Mouse (Mus musculus): ENCODE measurements around the gene Ppa2. TPM values are rescaled to one million over a fixed set of nuclear protein-coding genes. Genes with fewer than 3 reads are reported as not detected.

Ppa2 gene
- polyA plus RNA-seq, 1 experiment from 2014 or later, result 141 TPM

DNA sequence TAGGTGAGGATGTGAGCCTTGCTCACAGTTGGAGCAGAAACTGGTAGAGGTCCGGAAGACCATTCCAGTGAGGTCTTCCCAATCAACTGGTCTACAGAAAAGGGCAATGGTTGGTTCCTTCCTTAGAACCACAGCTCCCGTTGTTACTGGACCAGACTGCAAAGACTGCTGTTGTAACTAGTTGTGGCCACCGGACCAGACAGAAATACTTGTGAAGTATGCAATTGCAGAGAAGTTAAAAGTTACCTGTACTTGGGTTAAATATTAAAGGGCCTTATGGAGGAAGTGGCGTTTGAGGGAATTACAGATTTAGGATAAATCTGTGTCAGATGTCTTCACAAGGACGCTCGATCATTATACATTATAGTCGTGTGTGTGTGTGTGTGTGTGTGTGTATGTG is 551 bp upstream of the Ppa2 start:
- no peak for TF ChIP-seq CTCF (IDR thresholded peaks at IDR 0.05; ENCODE audit: low read depth)
- DNase-seq (ENCODE audit: low spot score) (peak; percentile 33), ATAC-seq (replicated peaks; ENCODE audit: low FRiP score, low read depth) (0 out of 2 replicates have a peak, but pooled peaks have one; percentile 2)
- Histone ChIP-seq H3K27ac (0 out of 2 replicates have a peak overlapping the region, but pooled peaks have one; percentile 25), H3K4me3 (replicated peaks; ENCODE audit: low read depth, low read length) (no peak overlapping the region; the same call in 1 of the 2 replicates), H3K9me3 (replicated peaks; ENCODE audit: low read length) (no peaks in the 10 kb centered on the region), H3K36me3 (ENCODE audit: insufficient read depth, low read length) (no peaks in the 10 kb centered on the region), H3K4me1 (replicated peaks; ENCODE audit: insufficient read depth, low read length) (no peaks in the 10 kb centered on the region), H3K9ac (ENCODE audit: low read depth, low read length) (no peak overlapping the region), H3K4me2 (ENCODE audit: low read length) (peak overlapping the region; percentile 73; the same call in 1 of the 2 replicates), H3K27me3 (ENCODE audit: insufficient read depth, low read length) (no peaks in the 10 kb centered on the region)
- WGBS, result 68% methylated on average over 7 of the region's 7 CpGs

DNA sequence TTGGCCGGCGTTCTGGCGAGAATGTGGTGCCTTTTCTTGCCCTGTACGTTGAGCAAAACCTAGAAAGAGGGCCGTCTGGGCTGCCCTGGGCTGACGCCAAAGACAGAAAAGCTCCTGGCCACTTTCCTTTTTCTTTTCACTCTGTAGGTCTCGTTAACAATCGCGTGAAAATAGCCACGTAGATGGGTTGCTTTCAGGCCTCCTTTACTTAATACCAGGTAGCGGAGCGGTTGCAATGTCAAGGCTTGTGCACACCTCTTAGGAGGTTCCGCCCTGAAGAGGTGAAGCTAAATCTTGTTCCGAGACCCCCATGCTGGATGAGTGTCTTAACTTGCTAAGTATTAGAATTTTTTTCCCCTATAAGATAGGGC is 884 bp downstream of the Ppa2 start:
- H3K9ac ChIP-seq (ENCODE audit: low read depth, low read length), result peak overlapping the region; percentile 96
- no peak for TF ChIP-seq CTCF (IDR thresholded peaks at IDR 0.05; ENCODE audit: low read depth)
- DNase-seq (ENCODE audit: low spot score), result no peak
- ATAC-seq (replicated peaks; ENCODE audit: low FRiP score, low read depth), result no peak
- no peaks in the 10 kb centered on the region for H3K9me3 ChIP-seq (replicated peaks; ENCODE audit: low read length)
- WGBS, result 21% methylated on average over 14 of the region's 14 CpGs
- peak overlapping the region; percentile 99 for H3K27ac ChIP-seq
- no peaks in the 10 kb centered on the region for H3K27me3 ChIP-seq (ENCODE audit: insufficient read depth, low read length)
- H3K36me3 ChIP-seq (ENCODE audit: insufficient read depth, low read length), result no peaks in the 10 kb centered on the region
- no peaks in the 10 kb centered on the region for H3K4me1 ChIP-seq (replicated peaks; ENCODE audit: insufficient read depth, low read length)
- peak overlapping the region; percentile 73 for H3K4me3 ChIP-seq (replicated peaks; ENCODE audit: low read depth, low read length)
- peak overlapping the region; percentile 73 for H3K4me2 ChIP-seq (ENCODE audit: low read length)

DNA sequence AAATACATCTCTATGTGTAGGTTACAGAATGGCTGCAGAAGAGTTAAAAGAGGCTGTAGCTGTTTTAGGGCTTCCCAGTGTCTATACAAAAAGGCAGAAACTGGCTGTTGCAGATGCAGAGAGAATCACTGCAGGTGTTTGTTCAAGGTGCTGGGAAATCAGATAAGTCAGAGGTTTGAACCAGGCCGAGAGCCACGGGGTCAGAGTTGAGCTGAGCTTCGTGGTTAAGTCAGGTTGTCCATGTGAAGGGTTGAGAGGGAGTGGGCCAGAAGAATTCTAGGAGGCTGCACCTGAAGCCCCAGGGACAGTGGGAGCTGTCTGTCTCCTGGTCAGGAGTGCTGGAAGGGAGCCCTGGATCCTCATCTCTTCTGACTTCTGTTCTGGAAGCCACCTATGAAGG is 2.4 kb downstream of the Ppa2 start:
- Histone ChIP-seq H3K36me3 (ENCODE audit: insufficient read depth, low read length) (no peaks in the 10 kb centered on the region), H3K27me3 (ENCODE audit: insufficient read depth, low read length) (no peaks in the 10 kb centered on the region), H3K4me3 (replicated peaks; ENCODE audit: low read depth, low read length) (no peak overlapping the region), H3K4me2 (ENCODE audit: low read length) (no peak overlapping the region), H3K9me3 (replicated peaks; ENCODE audit: low read length) (no peaks in the 10 kb centered on the region), H3K9ac (ENCODE audit: low read depth, low read length) (no peak overlapping the region), H3K27ac (no peak overlapping the region), H3K4me1 (replicated peaks; ENCODE audit: insufficient read depth, low read length) (no peaks in the 10 kb centered on the region)
- 75% methylated on average over 3 of the region's 3 CpGs for WGBS
- no peak for ATAC-seq (replicated peaks; ENCODE audit: low FRiP score, low read depth)
- DNase-seq (ENCODE audit: low spot score), result no peak
- no peak for TF ChIP-seq CTCF (IDR thresholded peaks at IDR 0.05; ENCODE audit: low read depth)

DNA sequence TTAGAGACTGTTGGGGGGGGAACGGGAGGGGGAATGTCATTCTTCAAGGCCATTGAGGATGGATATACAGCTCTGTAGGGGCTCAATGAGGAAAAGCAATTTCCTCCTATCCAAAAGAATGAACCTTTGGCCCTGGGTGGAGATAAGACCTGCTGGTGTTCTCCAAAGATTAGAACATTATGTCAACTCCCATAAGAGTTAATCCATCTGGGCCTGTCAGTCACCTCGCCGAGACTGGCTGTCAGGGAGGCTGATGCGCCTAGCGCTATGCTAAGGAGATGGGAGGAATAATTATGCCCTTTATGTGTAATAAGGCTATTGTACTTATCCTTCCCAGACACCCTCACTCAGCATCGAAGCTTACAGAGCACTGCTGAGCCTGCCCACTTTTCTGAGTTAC is 2.9 kb downstream of the Ppa2 start:
- TF ChIP-seq CTCF (IDR thresholded peaks at IDR 0.05; ENCODE audit: low read depth), result no peak
- DNase-seq (ENCODE audit: low spot score) (no peak), ATAC-seq (replicated peaks; ENCODE audit: low FRiP score, low read depth) (no peak)

DNA sequence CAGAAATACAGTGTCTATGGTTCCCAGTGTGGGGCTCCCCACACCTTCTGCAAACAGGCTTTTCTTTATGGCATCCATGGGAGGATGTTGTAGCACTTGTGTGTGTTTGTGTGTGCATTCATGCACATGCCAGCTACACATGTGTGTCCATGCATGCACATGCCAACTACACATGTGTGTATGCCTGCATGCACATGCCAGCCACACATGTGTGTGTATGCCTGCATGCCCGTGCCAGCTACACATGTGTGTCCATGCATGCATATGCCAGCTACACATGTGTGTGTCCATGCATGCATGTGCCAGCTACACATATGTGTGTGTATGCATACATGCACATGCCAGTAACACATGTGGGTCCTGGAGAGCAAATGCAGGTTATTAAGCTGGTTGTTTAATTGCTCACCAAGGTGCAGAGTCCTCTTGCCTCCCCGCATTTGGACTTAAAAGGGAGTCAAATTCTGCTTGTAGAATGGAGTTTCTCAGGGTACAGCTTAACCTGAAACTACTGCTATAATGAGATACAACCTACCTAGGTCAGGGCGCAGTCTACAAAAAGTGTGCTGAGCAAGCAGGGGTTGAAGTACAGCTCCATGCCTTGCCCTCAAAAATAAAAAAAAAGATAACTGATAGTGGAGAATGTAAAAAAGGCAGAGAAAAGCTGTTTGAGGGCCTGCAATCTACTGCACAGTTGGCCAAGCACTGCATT is 3.7 kb downstream of the Ppa2 start:
- Histone ChIP-seq H3K4me2 (ENCODE audit: low read length) (no peak overlapping the region), H3K4me1 (replicated peaks; ENCODE audit: insufficient read depth, low read length) (no peaks in the 10 kb centered on the region), H3K4me3 (replicated peaks; ENCODE audit: low read depth, low read length) (no peak overlapping the region), H3K9me3 (replicated peaks; ENCODE audit: low read length) (no peaks in the 10 kb centered on the region), H3K27ac (no peak overlapping the region), H3K9ac (ENCODE audit: low read depth, low read length) (no peak overlapping the region), H3K27me3 (ENCODE audit: insufficient read depth, low read length) (no peaks in the 10 kb centered on the region), H3K36me3 (ENCODE audit: insufficient read depth, low read length) (no peaks in the 10 kb centered on the region)
- ATAC-seq (replicated peaks; ENCODE audit: low FRiP score, low read depth) (no peak), DNase-seq (ENCODE audit: low spot score) (no peak)
- 87% methylated on average over 3 of the region's 3 CpGs for whole genome bisulfite sequencing
- TF ChIP-seq CTCF (IDR thresholded peaks at IDR 0.05; ENCODE audit: low read depth), result no peak

More for the DNA sequence above, 2.9 kb downstream of the Ppa2 start:
- Histone ChIP-seq H3K4me2 (ENCODE audit: low read length) (no peak overlapping the region), H3K36me3 (ENCODE audit: insufficient read depth, low read length) (no peaks in the 10 kb centered on the region), H3K9ac (ENCODE audit: low read depth, low read length) (no peak overlapping the region), H3K4me1 (replicated peaks; ENCODE audit: insufficient read depth, low read length) (no peaks in the 10 kb centered on the region), H3K27me3 (ENCODE audit: insufficient read depth, low read length) (no peaks in the 10 kb centered on the region), H3K4me3 (replicated peaks; ENCODE audit: low read depth, low read length) (no peak overlapping the region), H3K9me3 (replicated peaks; ENCODE audit: low read length) (no peaks in the 10 kb centered on the region), H3K27ac (no peak overlapping the region)
- WGBS, result 78% methylated on average over 6 of the region's 6 CpGs

DNA sequence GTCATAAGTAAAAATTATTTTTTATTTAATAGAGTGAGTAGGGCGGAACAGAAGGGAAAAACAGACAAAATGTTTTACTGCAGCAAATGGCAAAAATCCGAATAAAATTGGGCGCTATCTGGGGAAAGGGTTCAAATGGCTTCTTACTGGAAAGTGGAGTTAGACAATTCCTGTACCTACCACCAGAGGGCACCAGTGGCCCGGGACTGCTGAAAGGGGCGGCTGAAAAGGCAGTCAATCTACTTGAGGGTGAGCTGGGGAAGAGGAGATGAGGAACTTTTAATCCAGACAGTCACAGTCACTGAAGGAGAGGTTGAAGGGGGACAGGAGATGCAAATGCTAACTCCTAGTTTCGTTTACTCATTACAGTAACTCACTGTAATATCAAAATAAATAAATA is 4.6 kb downstream of the Ppa2 start:
- no peak for ATAC-seq (replicated peaks; ENCODE audit: low FRiP score, low read depth)
- DNase-seq (ENCODE audit: low spot score), result peak; percentile 87
- WGBS, result 43% methylated on average over 6 of the region's 6 CpGs
- Histone ChIP-seq H3K4me3 (replicated peaks; ENCODE audit: low read depth, low read length) (no peak overlapping the region), H3K9me3 (replicated peaks; ENCODE audit: low read length) (no peaks in the 10 kb centered on the region), H3K4me2 (ENCODE audit: low read length) (no peak overlapping the region), H3K9ac (ENCODE audit: low read depth, low read length) (no peak overlapping the region), H3K27ac (no peak overlapping the region), H3K36me3 (ENCODE audit: insufficient read depth, low read length) (no peaks in the 10 kb centered on the region), H3K27me3 (ENCODE audit: insufficient read depth, low read length) (no peaks in the 10 kb centered on the region), H3K4me1 (replicated peaks; ENCODE audit: insufficient read depth, low read length) (no peaks in the 10 kb centered on the region)
- peak; percentile 94 for TF ChIP-seq CTCF (IDR thresholded peaks at IDR 0.05; ENCODE audit: low read depth)

DNA sequence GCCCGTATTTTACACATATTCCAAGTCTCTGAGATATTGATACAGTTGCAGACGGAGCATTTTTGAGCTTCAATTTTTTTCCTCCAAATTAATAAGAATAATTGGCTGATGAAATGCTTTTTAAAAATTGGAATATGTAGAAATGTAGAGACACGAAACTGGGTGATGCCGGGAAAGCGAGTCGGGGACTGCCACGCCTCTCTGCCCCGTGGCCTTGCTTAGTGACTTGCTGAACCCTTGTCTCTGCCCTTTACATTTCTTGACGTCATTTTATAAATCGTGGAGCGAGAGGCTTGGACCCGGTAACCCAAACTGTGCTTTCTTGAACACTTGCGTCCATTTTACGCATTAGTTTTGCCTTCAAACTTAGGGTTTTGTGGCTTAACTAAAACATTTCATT is 5.1 kb downstream of the Ppa2 start:
- no peaks in the 10 kb centered on the region for H3K9me3 ChIP-seq (replicated peaks; ENCODE audit: low read length)
- no peak overlapping the region for H3K4me2 ChIP-seq (ENCODE audit: low read length)
- no peak for TF ChIP-seq CTCF (IDR thresholded peaks at IDR 0.05; ENCODE audit: low read depth)
- H3K27me3 ChIP-seq (ENCODE audit: insufficient read depth, low read length), result no peaks in the 10 kb centered on the region
- no peaks in the 10 kb centered on the region for H3K36me3 ChIP-seq (ENCODE audit: insufficient read depth, low read length)
- H3K4me3 ChIP-seq (replicated peaks; ENCODE audit: low read depth, low read length), result no peak overlapping the region
- H3K9ac ChIP-seq (ENCODE audit: low read depth, low read length), result no peak overlapping the region
- DNase-seq (ENCODE audit: low spot score) (no peak), ATAC-seq (replicated peaks; ENCODE audit: low FRiP score, low read depth) (no peak)
- no peak overlapping the region for H3K27ac ChIP-seq
- H3K4me1 ChIP-seq (replicated peaks; ENCODE audit: insufficient read depth, low read length), result no peaks in the 10 kb centered on the region
- WGBS, result 95% methylated on average over 14 of the region's 14 CpGs

Measured in kidney, postnatal 0 days (tissue).